Mouse (Mus musculus): Measurements from ENCODE around the gene Dab1. TPM values are rescaled to one million over a fixed set of nuclear protein-coding genes. Genes with fewer than 3 reads are reported as not detected.
A peak's percentile ranks its signal among the peaks of the same experiment; 100 is the strongest.

Gene Dab1
- polyA plus RNA-seq, 1 experiment from 2014 or later, result 20.6 TPM

DNA sequence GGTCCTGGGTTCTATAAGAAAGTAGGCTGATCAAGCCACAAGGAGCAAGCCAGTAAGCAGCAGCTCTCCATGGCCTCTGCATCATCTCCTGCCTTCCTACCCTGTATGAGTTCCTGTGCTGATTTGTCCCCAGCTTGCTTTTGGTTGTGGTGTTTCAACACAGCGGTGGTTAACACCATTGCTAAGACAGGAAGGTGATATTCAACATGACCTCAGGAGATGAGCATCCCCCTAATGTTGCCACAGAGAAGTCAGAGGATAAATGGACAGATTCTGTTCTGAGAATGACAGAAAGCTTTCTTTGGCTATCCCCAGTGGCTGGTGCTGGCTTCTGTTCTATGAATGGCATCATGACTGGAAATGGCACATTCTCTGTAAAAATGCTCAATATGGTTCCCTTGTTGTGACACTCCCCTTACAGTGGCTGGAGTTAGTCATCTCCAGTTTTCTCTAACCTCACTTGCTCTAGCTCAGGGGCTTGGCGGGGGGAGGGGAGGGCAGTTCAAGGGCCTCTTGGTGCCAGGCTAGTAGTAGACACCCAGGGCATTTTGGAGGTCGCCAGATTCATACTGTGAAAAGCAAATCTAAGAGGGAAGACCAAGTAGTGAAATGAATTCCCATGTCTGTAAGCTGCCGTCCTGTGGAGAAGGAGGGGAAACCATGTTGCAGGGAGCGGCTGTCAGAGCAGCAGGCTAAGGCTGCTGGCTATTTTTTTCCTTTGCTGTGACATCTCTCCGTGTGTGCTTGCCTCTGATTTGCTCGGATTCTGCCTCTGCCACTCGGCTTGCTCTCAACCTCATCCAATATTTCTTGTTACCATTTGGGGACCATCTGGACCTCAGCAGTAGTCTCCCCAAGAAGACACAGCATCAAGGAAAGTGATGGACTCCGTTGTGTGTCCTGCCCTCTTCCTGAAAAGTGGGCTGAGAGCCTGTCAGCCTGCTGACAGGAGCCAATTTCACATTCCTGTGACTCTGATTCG, 1086.8 kb downstream of the Dab1 start:
- ATAC-seq (ENCODE audit: low FRiP score, low TSS enrichment), result no peak
- 67% methylated on average over 10 of the region's 10 CpGs for WGBS
- no peaks in the 10 kb centered on the region for H3K9me3 ChIP-seq (ENCODE audit: low read length)

GRCm38 (mm10) chr4:104712338-104713083, 1093.4 kb downstream of the Dab1 start:
- no peak overlapping the region for H3K27ac ChIP-seq (ENCODE audit: low read length)
- H3K4me2 ChIP-seq (replicated peaks; ENCODE audit: low read depth, low read length), result no peak overlapping the region
- no peak overlapping the region for H3K9ac ChIP-seq (replicated peaks; ENCODE audit: low read length)
- H3K4me1 ChIP-seq (ENCODE audit: insufficient read depth, low read length), result no peaks in the 10 kb centered on the region
- WGBS, result 81% methylated on average over 15 of the region's 15 CpGs
- no peaks in the 10 kb centered on the region for H3K27me3 ChIP-seq (ENCODE audit: insufficient read depth, low read length)
- ATAC-seq (ENCODE audit: low FRiP score, low TSS enrichment), result no peak
- H3K9me3 ChIP-seq (ENCODE audit: low read length), result no peaks in the 10 kb centered on the region
- H3K36me3 ChIP-seq (ENCODE audit: insufficient read depth, low read length), result no peaks in the 10 kb centered on the region
- no peak overlapping the region for H3K4me3 ChIP-seq (ENCODE audit: low read length)

More for the DNA sequence above, 1086.8 kb downstream of the Dab1 start:
- no peaks in the 10 kb centered on the region for H3K36me3 ChIP-seq (ENCODE audit: insufficient read depth, low read length)
- H3K4me2 ChIP-seq (replicated peaks; ENCODE audit: low read depth, low read length), result no peak overlapping the region
- no peak overlapping the region for H3K27ac ChIP-seq (ENCODE audit: low read length)
- H3K4me1 ChIP-seq (ENCODE audit: insufficient read depth, low read length), result no peaks in the 10 kb centered on the region
- no peaks in the 10 kb centered on the region for H3K27me3 ChIP-seq (ENCODE audit: insufficient read depth, low read length)
- no peak overlapping the region for H3K4me3 ChIP-seq (ENCODE audit: low read length)
- no peak overlapping the region for H3K9ac ChIP-seq (replicated peaks; ENCODE audit: low read length)

- Histone ChIP-seq H3K27ac (ENCODE audit: low read length) (no peak overlapping the region), H3K4me3 (ENCODE audit: low read length) (no peak overlapping the region), H3K4me1 (ENCODE audit: insufficient read depth, low read length) (peaks cover 10% of the 10 kb centered on the region; the same call in 1 of the 2 replicates), H3K4me2 (replicated peaks; ENCODE audit: low read depth, low read length) (no peak overlapping the region), H3K9ac (replicated peaks; ENCODE audit: low read length) (no peak overlapping the region), H3K36me3 (ENCODE audit: insufficient read depth, low read length) (no peaks in the 10 kb centered on the region), H3K27me3 (ENCODE audit: insufficient read depth, low read length) (no peaks in the 10 kb centered on the region), H3K9me3 (ENCODE audit: low read length) (no peaks in the 10 kb centered on the region)
- 61% methylated on average over 9 of the region's 9 CpGs for WGBS
- no peak for ATAC-seq (ENCODE audit: low FRiP score, low TSS enrichment)
These were observed 1095.9 kb downstream of the Dab1 start for GRCm38 (mm10) chr4:104714925-104715519.

DNA sequence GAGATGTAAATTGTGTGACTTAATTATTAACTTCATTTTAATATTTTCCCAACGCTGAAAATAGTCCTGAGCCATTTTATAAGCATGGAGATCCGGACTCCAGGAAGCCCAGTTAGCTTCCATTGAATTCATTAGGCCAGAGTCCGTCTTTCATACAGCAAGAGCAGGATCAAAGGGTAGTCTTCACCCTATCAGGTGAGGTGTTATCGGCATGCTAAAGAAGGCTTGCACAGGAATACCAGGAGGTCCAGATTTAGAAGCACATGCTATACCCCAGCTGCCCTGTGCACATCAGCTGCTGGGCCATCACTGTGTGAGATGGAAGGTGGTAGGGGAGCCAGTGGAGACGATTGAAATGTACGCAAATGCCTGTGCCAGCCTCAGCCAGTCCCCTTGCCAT, 1096.7 kb downstream of the Dab1 start:
- H3K9me3 ChIP-seq (ENCODE audit: low read length), result no peaks in the 10 kb centered on the region
- H3K27me3 ChIP-seq (ENCODE audit: insufficient read depth, low read length), result no peaks in the 10 kb centered on the region
- peaks cover 10% of the 10 kb centered on the region; the same call in 1 of the 2 replicates for H3K4me1 ChIP-seq (ENCODE audit: insufficient read depth, low read length)
- no peak for ATAC-seq (ENCODE audit: low FRiP score, low TSS enrichment)
- 61% methylated on average over 6 of the region's 6 CpGs for WGBS
- no peak overlapping the region for H3K9ac ChIP-seq (replicated peaks; ENCODE audit: low read length)
- no peak overlapping the region for H3K27ac ChIP-seq (ENCODE audit: low read length)
- no peaks in the 10 kb centered on the region for H3K36me3 ChIP-seq (ENCODE audit: insufficient read depth, low read length)
- no peak overlapping the region for H3K4me3 ChIP-seq (ENCODE audit: low read length)
- H3K4me2 ChIP-seq (replicated peaks; ENCODE audit: low read depth, low read length), result no peak overlapping the region

DNA sequence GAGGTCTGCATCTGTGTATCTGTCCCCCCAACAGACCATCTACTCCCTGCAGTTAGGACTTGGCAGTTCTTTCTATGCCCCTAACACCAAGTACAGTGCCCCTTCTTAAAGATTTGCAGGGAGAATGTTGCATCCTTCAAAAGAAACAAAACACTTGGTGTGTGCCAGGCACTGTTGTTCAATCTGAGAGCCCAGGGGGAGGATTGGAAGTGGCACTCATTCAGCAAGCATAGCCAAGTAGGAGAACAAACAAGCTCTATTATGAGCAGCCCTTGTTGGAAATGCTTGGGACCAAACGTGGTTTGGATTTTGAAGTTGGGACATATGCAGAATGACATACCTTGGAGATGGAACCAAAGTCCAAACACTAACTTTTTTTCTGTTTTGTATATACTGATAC, 1097.3 kb downstream of the Dab1 start:
- WGBS, result 77% methylated on average over 1 of the region's 1 CpGs
- no peak overlapping the region for H3K4me3 ChIP-seq (ENCODE audit: low read length)

DNA sequence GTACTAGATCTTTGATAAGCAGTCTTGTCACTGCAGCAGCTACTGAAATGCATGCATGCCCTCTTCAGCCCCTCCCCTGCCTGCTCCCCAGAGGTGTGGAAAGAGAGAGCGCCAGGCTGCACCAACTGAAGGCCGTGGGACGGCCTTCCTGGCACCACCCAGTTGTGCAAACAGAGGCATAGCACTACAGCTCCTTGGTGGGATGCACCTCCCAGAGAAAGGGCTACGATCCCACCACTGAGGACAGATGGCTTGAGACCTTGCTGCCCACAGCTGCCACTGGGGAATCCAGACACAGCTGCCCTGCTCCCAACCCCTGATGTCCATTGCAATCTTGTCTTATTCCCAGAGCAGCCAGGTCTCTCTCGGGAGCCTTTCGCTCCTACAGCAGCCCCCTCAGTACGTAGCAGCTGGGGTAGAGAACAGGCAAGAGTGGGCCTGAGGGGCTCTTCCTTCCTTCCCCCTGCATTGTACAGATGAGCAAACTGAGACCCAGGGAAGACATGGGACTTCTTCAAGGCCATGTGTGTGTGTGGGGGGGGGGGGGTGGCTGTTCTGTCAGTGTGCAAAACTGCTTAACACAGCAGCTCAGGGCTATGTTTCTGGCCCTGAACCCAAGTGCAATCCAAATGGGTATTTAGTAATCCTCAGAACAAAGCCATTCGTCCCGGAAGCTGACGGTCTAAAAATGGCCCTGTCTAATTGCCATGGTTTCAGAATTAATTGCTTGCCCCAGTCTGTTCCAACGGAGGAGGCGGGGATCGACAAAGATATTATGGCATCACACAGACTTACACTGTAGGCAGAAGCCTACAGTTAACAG, 1100.0 kb downstream of the Dab1 start:
- Histone ChIP-seq H3K4me1 (ENCODE audit: insufficient read depth, low read length) (peaks cover 10% of the 10 kb centered on the region; the same call in 1 of the 2 replicates), H3K27ac (ENCODE audit: low read length) (no peak overlapping the region), H3K9ac (replicated peaks; ENCODE audit: low read length) (no peak overlapping the region), H3K4me3 (ENCODE audit: low read length) (no peak overlapping the region), H3K36me3 (ENCODE audit: insufficient read depth, low read length) (no peaks in the 10 kb centered on the region), H3K9me3 (ENCODE audit: low read length) (no peaks in the 10 kb centered on the region), H3K27me3 (ENCODE audit: insufficient read depth, low read length) (no peaks in the 10 kb centered on the region), H3K4me2 (replicated peaks; ENCODE audit: low read depth, low read length) (no peak overlapping the region)
- peak; percentile 64; the same call in 1 of the 2 replicates for ATAC-seq (ENCODE audit: low FRiP score, low TSS enrichment)
- 49% methylated on average over 13 of the region's 13 CpGs for WGBS

More for the DNA sequence above, 1097.3 kb downstream of the Dab1 start:
- peaks cover 10% of the 10 kb centered on the region; the same call in 1 of the 2 replicates for H3K4me1 ChIP-seq (ENCODE audit: insufficient read depth, low read length)
- no peak overlapping the region for H3K27ac ChIP-seq (ENCODE audit: low read length)
- no peak overlapping the region for H3K9ac ChIP-seq (replicated peaks; ENCODE audit: low read length)
- ATAC-seq (ENCODE audit: low FRiP score, low TSS enrichment), result no peak
- no peak overlapping the region for H3K4me2 ChIP-seq (replicated peaks; ENCODE audit: low read depth, low read length)
- no peaks in the 10 kb centered on the region for H3K27me3 ChIP-seq (ENCODE audit: insufficient read depth, low read length)
- no peaks in the 10 kb centered on the region for H3K36me3 ChIP-seq (ENCODE audit: insufficient read depth, low read length)
- no peaks in the 10 kb centered on the region for H3K9me3 ChIP-seq (ENCODE audit: low read length)

DNA sequence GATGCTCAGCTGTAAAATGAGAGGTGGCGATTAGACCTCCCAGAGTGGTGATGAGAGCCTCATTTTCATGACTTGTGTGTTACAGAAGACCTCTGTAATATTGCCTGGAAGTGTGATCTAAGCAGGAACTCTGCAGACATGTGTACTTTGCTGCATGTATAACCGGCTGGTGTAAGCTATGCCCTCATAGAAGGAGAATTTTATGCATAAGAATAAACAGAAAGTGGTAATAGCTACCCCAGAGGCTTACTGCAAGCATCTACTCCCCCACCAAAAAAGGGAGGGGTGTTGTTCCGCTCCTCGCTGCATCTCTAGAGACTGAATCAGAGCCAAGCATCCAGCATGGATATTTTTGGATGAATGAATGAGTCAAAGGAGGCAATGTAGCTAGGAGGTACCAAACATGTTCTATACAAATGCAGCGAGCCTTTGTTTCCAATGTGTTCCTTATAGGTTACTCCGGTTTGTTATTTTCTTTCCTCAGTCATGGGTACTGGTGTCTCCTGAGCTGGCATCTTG, 1104.4 kb downstream of the Dab1 start:
- Histone ChIP-seq H3K4me3 (ENCODE audit: low read length) (no peak overlapping the region), H3K4me2 (replicated peaks; ENCODE audit: low read depth, low read length) (no peak overlapping the region), H3K27ac (ENCODE audit: low read length) (no peak overlapping the region), H3K27me3 (ENCODE audit: insufficient read depth, low read length) (no peaks in the 10 kb centered on the region), H3K4me1 (ENCODE audit: insufficient read depth, low read length) (peaks cover 9% of the 10 kb centered on the region; the same call in 1 of the 2 replicates), H3K36me3 (ENCODE audit: insufficient read depth, low read length) (no peaks in the 10 kb centered on the region), H3K9me3 (ENCODE audit: low read length) (no peaks in the 10 kb centered on the region), H3K9ac (replicated peaks; ENCODE audit: low read length) (no peak overlapping the region)
- ATAC-seq (ENCODE audit: low FRiP score, low TSS enrichment), result no peak
- 72% methylated on average over 6 of the region's 6 CpGs for WGBS

- Histone ChIP-seq H3K4me3 (ENCODE audit: low read length) (no peak overlapping the region), H3K9ac (replicated peaks; ENCODE audit: low read length) (no peak overlapping the region), H3K27ac (ENCODE audit: low read length) (no peak overlapping the region), H3K27me3 (ENCODE audit: insufficient read depth, low read length) (no peaks in the 10 kb centered on the region), H3K9me3 (ENCODE audit: low read length) (no peaks in the 10 kb centered on the region), H3K36me3 (ENCODE audit: insufficient read depth, low read length) (no peaks in the 10 kb centered on the region), H3K4me1 (ENCODE audit: insufficient read depth, low read length) (peaks cover 2% of the 10 kb centered on the region; the same call in 1 of the 2 replicates), H3K4me2 (replicated peaks; ENCODE audit: low read depth, low read length) (no peak overlapping the region)
- no peak for ATAC-seq (ENCODE audit: low FRiP score, low TSS enrichment)
- 47% methylated on average over 5 of the region's 5 CpGs for WGBS
These were observed 1105.1 kb downstream of the Dab1 start for GRCm38 (mm10) chr4:104724258-104724657.

DNA sequence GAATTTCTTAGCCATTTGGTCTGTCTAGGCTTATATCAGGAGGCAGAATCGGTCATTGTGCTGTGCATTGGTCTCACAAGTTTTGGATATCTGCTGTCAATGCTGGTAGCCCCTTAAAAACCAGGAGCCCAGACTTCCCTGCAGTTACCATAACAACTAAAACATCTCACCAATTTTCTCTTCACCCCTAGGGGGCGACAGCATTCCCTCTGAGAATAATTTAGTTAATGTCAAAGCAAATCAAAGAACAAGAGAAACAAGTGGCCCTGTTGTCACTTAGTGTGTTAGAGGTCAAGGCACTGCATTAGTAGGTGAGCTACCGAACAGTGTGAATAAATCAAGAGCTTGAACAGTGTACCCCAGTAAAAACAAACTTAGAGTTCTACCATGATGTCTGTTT, 1106.5 kb downstream of the Dab1 start:
- 53% methylated on average over 3 of the region's 3 CpGs for WGBS
- no peaks in the 10 kb centered on the region for H3K36me3 ChIP-seq (ENCODE audit: insufficient read depth, low read length)
- no peak overlapping the region for H3K9ac ChIP-seq (replicated peaks; ENCODE audit: low read length)
- no peak overlapping the region for H3K4me2 ChIP-seq (replicated peaks; ENCODE audit: low read depth, low read length)
- no peaks in the 10 kb centered on the region for H3K4me1 ChIP-seq (ENCODE audit: insufficient read depth, low read length)
- H3K27ac ChIP-seq (ENCODE audit: low read length), result no peak overlapping the region
- no peak for ATAC-seq (ENCODE audit: low FRiP score, low TSS enrichment)
- H3K27me3 ChIP-seq (ENCODE audit: insufficient read depth, low read length), result no peaks in the 10 kb centered on the region
- no peaks in the 10 kb centered on the region for H3K9me3 ChIP-seq (ENCODE audit: low read length)
- no peak overlapping the region for H3K4me3 ChIP-seq (ENCODE audit: low read length)

Data from kidney, embryonic 16.5 days (tissue).